23 mouse cellular contexts compared by ENCODE assay signal in genomic region chr14:87749068-87749467, GRCm38 (mm10).
DNase-seq lines count a peak whose midpoint lies in the region; ATAC-seq lines count a peak whose summit lies in the region.
"Had no signal": no experiment of that assay in that cellular context is flagged by ENCODE, and none has a peak within 500 bp of the region (broad histone marks: within the 10 kb centered on the region; RNA-seq: fewer than 3 reads in every experiment).

No protein-coding gene starts in this region.

- no peak for DNase-seq in hindbrain, embryonic 14.5 days (ENCODE audit: low spot score)
- DNase-seq in neural tube, embryonic 10.5 days (ENCODE audit: extremely low spot score, low spot score) = no peak
- DNase-seq in cerebellum, adult 9-10 months = no peak
- no peak for DNase-seq in kidney, adult 18-20 months
- DNase-seq: adrenal gland, postnatal 14 days; cerebellum, adult 11-12 months; gastrocnemius, adult 2 months; gastrocnemius, postnatal 36 days; heart, adult 18-20 months; heart, postnatal 36 days; kidney, adult 11 months; kidney, postnatal 36 days; lung, postnatal 36 days had no signal

- no peak overlapping the region for H3K9ac ChIP-seq in hindbrain, embryonic 14.5 days
- H3K9ac ChIP-seq in hindbrain, embryonic 13.5 days = no peak overlapping the region
- no peak overlapping the region for H3K9ac ChIP-seq in neural tube, embryonic 14.5 days (replicated peaks; ENCODE audit: low read depth, low read length)
- no peak overlapping the region for H3K9ac ChIP-seq in midbrain, embryonic 13.5 days (replicated peaks)
- H3K9ac ChIP-seq in neural tube, embryonic 15.5 days (replicated peaks) = no peak overlapping the region
- H3K9ac ChIP-seq: limb, embryonic 13.5 days had no signal

- H3K36me3 ChIP-seq in hindbrain, embryonic 14.5 days (replicated peaks; ENCODE audit: control insufficient read depth, insufficient read depth) = no peaks in the 10 kb centered on the region
- no peaks in the 10 kb centered on the region for H3K36me3 ChIP-seq in hindbrain, embryonic 13.5 days
- H3K36me3 ChIP-seq in neural tube, embryonic 14.5 days (ENCODE audit: control insufficient read depth, insufficient read depth, low read length) = no peaks in the 10 kb centered on the region
- no peaks in the 10 kb centered on the region for H3K36me3 ChIP-seq in midbrain, embryonic 13.5 days
- no peaks in the 10 kb centered on the region for H3K36me3 ChIP-seq in neural tube, embryonic 15.5 days
- H3K36me3 ChIP-seq: limb, embryonic 13.5 days had no signal

- no peaks in the 10 kb centered on the region for H3K4me1 ChIP-seq in hindbrain, embryonic 14.5 days (replicated peaks; ENCODE audit: control insufficient read depth, insufficient read depth, low read length)
- no peaks in the 10 kb centered on the region for H3K4me1 ChIP-seq in hindbrain, embryonic 13.5 days (replicated peaks)
- H3K4me1 ChIP-seq in neural tube, embryonic 14.5 days (ENCODE audit: control insufficient read depth, insufficient read depth, low read length) = no peaks in the 10 kb centered on the region
- H3K4me1 ChIP-seq in midbrain, embryonic 13.5 days (replicated peaks) = peaks cover 7% of the 10 kb centered on the region; the same call in 1 of the 2 replicates
- no peaks in the 10 kb centered on the region for H3K4me1 ChIP-seq in neural tube, embryonic 15.5 days
- H3K4me1 ChIP-seq: megakaryocyte, embryonic 14.5 days had no signal

- WGBS in hindbrain, embryonic 14.5 days = 41% methylated on average over 3 of the region's 3 CpGs
- WGBS in hindbrain, embryonic 13.5 days = 53% methylated on average over 3 of the region's 3 CpGs
- WGBS in neural tube, embryonic 14.5 days = 49% methylated on average over 3 of the region's 3 CpGs
- WGBS in midbrain, embryonic 13.5 days = 15% methylated on average over 3 of the region's 3 CpGs
- WGBS in neural tube, embryonic 15.5 days = 38% methylated on average over 3 of the region's 3 CpGs

- H3K27me3 ChIP-seq in hindbrain, embryonic 14.5 days (ENCODE audit: control insufficient read depth, insufficient read depth, low read length) = no peaks in the 10 kb centered on the region
- no peaks in the 10 kb centered on the region for H3K27me3 ChIP-seq in hindbrain, embryonic 13.5 days
- H3K27me3 ChIP-seq in neural tube, embryonic 14.5 days (ENCODE audit: control insufficient read depth, insufficient read depth, low read length) = no peaks in the 10 kb centered on the region
- no peaks in the 10 kb centered on the region for H3K27me3 ChIP-seq in midbrain, embryonic 13.5 days
- H3K27me3 ChIP-seq in neural tube, embryonic 15.5 days (replicated peaks) = no peaks in the 10 kb centered on the region
- H3K27me3 ChIP-seq: limb, embryonic 13.5 days; megakaryocyte, embryonic 14.5 days had no signal

- peak; percentile 78; the same call in 1 of the 2 replicates for ATAC-seq in hindbrain, embryonic 14.5 days (ENCODE audit: low FRiP score)
- ATAC-seq in hindbrain, embryonic 13.5 days (ENCODE audit: low FRiP score) = no peak
- ATAC-seq in neural tube, embryonic 14.5 days (ENCODE audit: low read depth) = peak; percentile 55; the same call in 1 of the 2 replicates
- ATAC-seq in midbrain, embryonic 13.5 days = 0 out of 2 replicates have a peak, but pooled peaks have one; percentile 46
- peak; percentile 69 for ATAC-seq in neural tube, embryonic 15.5 days (ENCODE audit: low FRiP score)
- ATAC-seq: CD4-positive, CD25-positive, alpha-beta regulatory T cell, adult 4 months; inflammation-experienced regulatory T-cells, adult 6 months had no signal

- H3K9me3 ChIP-seq in hindbrain, embryonic 14.5 days (ENCODE audit: control insufficient read depth, low read length) = no peaks in the 10 kb centered on the region
- H3K9me3 ChIP-seq in hindbrain, embryonic 13.5 days = no peaks in the 10 kb centered on the region
- H3K9me3 ChIP-seq in neural tube, embryonic 14.5 days (ENCODE audit: control insufficient read depth, low read length) = no peaks in the 10 kb centered on the region
- no peaks in the 10 kb centered on the region for H3K9me3 ChIP-seq in midbrain, embryonic 13.5 days
- H3K9me3 ChIP-seq in neural tube, embryonic 15.5 days (replicated peaks) = no peaks in the 10 kb centered on the region
- H3K9me3 ChIP-seq: limb, embryonic 13.5 days; megakaryocyte, embryonic 14.5 days had no signal

- H3K27ac ChIP-seq in hindbrain, embryonic 14.5 days = no peak overlapping the region
- H3K27ac ChIP-seq in hindbrain, embryonic 13.5 days = no peak overlapping the region
- H3K27ac ChIP-seq in neural tube, embryonic 14.5 days (ENCODE audit: low read depth, low read length) = no peak overlapping the region
- no peak overlapping the region for H3K27ac ChIP-seq in midbrain, embryonic 13.5 days
- no peak overlapping the region for H3K27ac ChIP-seq in neural tube, embryonic 15.5 days (replicated peaks)
- H3K27ac ChIP-seq: gastrocnemius, adult 2 months; limb, embryonic 13.5 days had no signal

- H3K4me3 ChIP-seq in hindbrain, embryonic 14.5 days (replicated peaks; ENCODE audit: low read length) = no peak overlapping the region
- no peak overlapping the region for H3K4me3 ChIP-seq in hindbrain, embryonic 13.5 days
- H3K4me3 ChIP-seq in neural tube, embryonic 14.5 days (ENCODE audit: low read depth, low read length) = no peak overlapping the region
- no peak overlapping the region for H3K4me3 ChIP-seq in midbrain, embryonic 13.5 days (replicated peaks)
- no peak overlapping the region for H3K4me3 ChIP-seq in neural tube, embryonic 15.5 days (replicated peaks)
- H3K4me3 ChIP-seq: gastrocnemius, adult 2 months; limb, embryonic 13.5 days; megakaryocyte, embryonic 14.5 days had no signal

- H3K4me2 ChIP-seq in hindbrain, embryonic 14.5 days (replicated peaks) = no peak overlapping the region
- H3K4me2 ChIP-seq in hindbrain, embryonic 13.5 days = no peak overlapping the region
- H3K4me2 ChIP-seq in neural tube, embryonic 14.5 days (ENCODE audit: low read depth, low read length) = no peak overlapping the region
- H3K4me2 ChIP-seq in midbrain, embryonic 13.5 days (replicated peaks) = no peak overlapping the region
- no peak overlapping the region for H3K4me2 ChIP-seq in neural tube, embryonic 15.5 days
- H3K4me2 ChIP-seq: heart, embryonic 11.5 days; limb, embryonic 13.5 days; liver, embryonic 11.5 days had no signal
